Mouse (Mus musculus): ENCODE data around the gene Orc6.

DNA sequence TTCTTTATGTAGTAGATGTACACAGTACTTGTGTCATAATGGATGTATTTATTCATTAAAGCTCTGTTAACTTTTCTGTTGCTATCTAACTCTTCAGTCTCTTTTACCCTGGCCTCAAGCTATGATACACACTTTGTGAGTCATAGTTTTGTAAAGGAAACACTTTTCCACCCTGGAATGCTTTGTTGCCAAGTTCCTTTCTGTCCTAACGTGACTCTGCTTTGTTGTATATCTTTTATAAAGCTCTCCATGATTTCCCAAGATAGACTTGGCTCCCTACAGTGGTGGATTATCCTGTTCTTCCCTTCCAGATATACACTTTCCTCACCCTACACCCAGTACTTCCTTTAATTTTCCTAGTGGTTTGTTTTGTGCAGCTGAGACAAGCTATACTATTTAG lies 2.5 kb downstream of the Orc6 start:
- TF ChIP-seq CTCF (IDR thresholded peaks at IDR 0.05; ENCODE audit: low read depth) (no peak), EP300 (optimal IDR thresholded peaks at IDR 0.05) (no peak)

Measured in stomach, postnatal 0 days (tissue).